In genomic region chr7:80860729-80861274, GRCm38 (mm10) we compare ENCODE assay signal across 8 mouse cellular contexts. TPM values are rescaled to one million over a fixed set of nuclear protein-coding genes. Genes with fewer than 3 reads are reported as not detected.
DNase-seq lines count a peak whose midpoint lies in the region; ATAC-seq and TF ChIP-seq lines count a peak whose summit lies in the region.

Gene Zscan2, plus strand, starts transcription at chr7:80860920.

- WGBS in forebrain, embryonic 11.5 days, result under 1% methylated on average over 40 of the region's 40 CpGs
- WGBS in heart, embryonic 16.5 days, result under 1% methylated on average over 40 of the region's 40 CpGs
- WGBS in liver, embryonic 15.5 days (ENCODE audit: insufficient replicate concordance), result under 1% methylated on average over 40 of the region's 40 CpGs
- under 1% methylated on average over 40 of the region's 40 CpGs for WGBS in neural tube, embryonic 12.5 days

- no peak within 1 kb of the TSS for H3K27ac ChIP-seq in CH12.LX (ENCODE audit: insufficient read depth, low read depth)
- peak within 1 kb of the TSS; percentile 72 for H3K27ac ChIP-seq in forebrain, embryonic 11.5 days (ENCODE audit: low read depth, low read length)
- H3K27ac ChIP-seq in heart, embryonic 16.5 days (ENCODE audit: low read length), result peak within 1 kb of the TSS; percentile 94
- H3K27ac ChIP-seq in liver, embryonic 15.5 days (replicated peaks), result peak within 1 kb of the TSS; percentile 77; the same call in 1 of the 2 replicates
- peak within 1 kb of the TSS; percentile 85 for H3K27ac ChIP-seq in neural tube, embryonic 12.5 days

- DNase-seq in CH12.LX (ENCODE audit: extremely low read depth), result peak; percentile 95
- DNase-seq in c-Kit-positive CD71-positive TER-119-negative erythroid progenitor cells, embryonic 14.5 days (ENCODE audit: low read depth), result peak; percentile 90
- DNase-seq in forebrain, embryonic 11.5 days (ENCODE audit: low spot score), result peak; percentile 94
- peak; percentile 91 to 96 for DNase-seq in kidney, postnatal 36 days
- peak; percentile 93 for DNase-seq in telencephalon, adult 2 months (ENCODE audit: low read depth, low spot score)

- TF ChIP-seq EP300 in CH12.LX (IDR thresholded peaks at IDR 0.05; ENCODE audit: low read length), result no peak

- H3K27me3 ChIP-seq in CH12.LX (replicated peaks), result no peaks in the 10 kb centered on the region
- H3K27me3 ChIP-seq in forebrain, embryonic 11.5 days (ENCODE audit: control insufficient read depth, insufficient read depth, low read length), result no peaks in the 10 kb centered on the region
- H3K27me3 ChIP-seq in heart, embryonic 16.5 days (ENCODE audit: control insufficient read depth, insufficient read depth, low read length), result no peaks in the 10 kb centered on the region
- H3K27me3 ChIP-seq in liver, embryonic 15.5 days, result no peaks in the 10 kb centered on the region
- H3K27me3 ChIP-seq in neural tube, embryonic 12.5 days (replicated peaks), result no peaks in the 10 kb centered on the region

- no peaks in the 10 kb centered on the region for H3K79me2 ChIP-seq in CH12.LX (replicated peaks; ENCODE audit: control insufficient read depth, extremely low read depth, insufficient read depth, poor library complexity, severe bottlenecking)

- dilution Hi-C loops in CH12.LX (cut with MboI; ENCODE audit: extremely low pct_ligation_motif_present, extremely low pct_unique_long_range_greater_than_20kb, low sequenced_read_pairs), result no loop called here

- ATAC-seq in forebrain, embryonic 11.5 days (replicated peaks; ENCODE audit: low FRiP score), result peak; percentile 98
- peak; percentile 97 for ATAC-seq in heart, embryonic 16.5 days (replicated peaks; ENCODE audit: extremely low read depth, insufficient read depth, low FRiP score)
- peak; percentile 93 for ATAC-seq in liver, embryonic 15.5 days (ENCODE audit: insufficient read depth)
- ATAC-seq in neural tube, embryonic 12.5 days (ENCODE audit: low FRiP score, low read depth), result peak; percentile 98

- H3K9ac ChIP-seq in CH12.LX (ENCODE audit: insufficient read depth, low read depth), result peak within 1 kb of the TSS; percentile 43; the same call in 1 of the 2 replicates
- H3K9ac ChIP-seq in forebrain, embryonic 11.5 days (ENCODE audit: low read length), result peak within 1 kb of the TSS; percentile 94
- peak within 1 kb of the TSS; percentile 90 for H3K9ac ChIP-seq in heart, embryonic 16.5 days (ENCODE audit: low read length)
- peak within 1 kb of the TSS; percentile 76 for H3K9ac ChIP-seq in liver, embryonic 15.5 days
- H3K9ac ChIP-seq in neural tube, embryonic 12.5 days, result peak within 1 kb of the TSS; percentile 95

- H3K36me3 ChIP-seq in CH12.LX (replicated peaks in 1 of 2; ENCODE audit: control insufficient read depth in 1 of 2, insufficient read depth in 1 of 2, low read length in 1 of 2), result peaks cover 2 to 20% of the 10 kb centered on the region in 2 experiments
- H3K36me3 ChIP-seq in forebrain, embryonic 11.5 days (ENCODE audit: control insufficient read depth, insufficient read depth, low read length), result peaks cover 4% of the 10 kb centered on the region; the same call in 1 of the 2 replicates
- H3K36me3 ChIP-seq in heart, embryonic 16.5 days (ENCODE audit: control insufficient read depth, insufficient read depth), result peaks cover 8% of the 10 kb centered on the region; the same call in 1 of the 2 replicates
- no peaks in the 10 kb centered on the region for H3K36me3 ChIP-seq in liver, embryonic 15.5 days (replicated peaks)
- peaks cover 26% of the 10 kb centered on the region for H3K36me3 ChIP-seq in neural tube, embryonic 12.5 days

- H3K9me3 ChIP-seq in CH12.LX (replicated peaks; ENCODE audit: low read length), result no peaks in the 10 kb centered on the region
- no peaks in the 10 kb centered on the region for H3K9me3 ChIP-seq in forebrain, embryonic 11.5 days (ENCODE audit: control insufficient read depth, low read length)
- H3K9me3 ChIP-seq in heart, embryonic 16.5 days (replicated peaks; ENCODE audit: control insufficient read depth, low read length), result no peaks in the 10 kb centered on the region
- no peaks in the 10 kb centered on the region for H3K9me3 ChIP-seq in liver, embryonic 15.5 days (replicated peaks)
- H3K9me3 ChIP-seq in neural tube, embryonic 12.5 days, result no peaks in the 10 kb centered on the region

- H3K4me1 ChIP-seq in CH12.LX (ENCODE audit: control insufficient read depth in 1 of 2, insufficient read depth in 2 of 2), result peaks cover 2 to 33% of the 10 kb centered on the region in 2 experiments; a peak in 3 of 4 replicates
- peaks cover 3% of the 10 kb centered on the region; the same call in 1 of the 2 replicates for H3K4me1 ChIP-seq in forebrain, embryonic 11.5 days (replicated peaks; ENCODE audit: control insufficient read depth, insufficient read depth, low read length)
- H3K4me1 ChIP-seq in heart, embryonic 16.5 days (ENCODE audit: control insufficient read depth, insufficient read depth, low read length), result peaks cover 38% of the 10 kb centered on the region
- H3K4me1 ChIP-seq in liver, embryonic 15.5 days (replicated peaks), result peaks cover 36% of the 10 kb centered on the region
- H3K4me1 ChIP-seq in neural tube, embryonic 12.5 days, result peaks cover 35% of the 10 kb centered on the region

- H3K4me2 ChIP-seq in CH12.LX (ENCODE audit: insufficient read depth, low read depth, poor library complexity, severe bottlenecking), result peak within 1 kb of the TSS; percentile 82
- peak within 1 kb of the TSS; percentile 78 for H3K4me2 ChIP-seq in forebrain, embryonic 11.5 days (ENCODE audit: low read depth, low read length, severe bottlenecking)
- peak within 1 kb of the TSS; percentile 93 for H3K4me2 ChIP-seq in heart, embryonic 16.5 days (ENCODE audit: low read depth, low read length)
- peak within 1 kb of the TSS; percentile 95 for H3K4me2 ChIP-seq in liver, embryonic 15.5 days
- H3K4me2 ChIP-seq in neural tube, embryonic 12.5 days (replicated peaks), result peak within 1 kb of the TSS; percentile 76

- TF ChIP-seq CTCF in CH12.LX (conservative IDR thresholded peaks at IDR 0.05 in 1 of 2, IDR thresholded peaks at IDR 0.05 in 1 of 2; ENCODE audit: low read depth in 2 of 2, low read length in 2 of 2), result no peak

- no peak for TF ChIP-seq RAD21 in CH12.LX (IDR thresholded peaks at IDR 0.05; ENCODE audit: low read depth, low read length)

- H3K4me3 ChIP-seq in CH12.LX (replicated peaks in 1 of 3; ENCODE audit: low read depth in 2 of 3, low read length in 2 of 3, poor library complexity in 1 of 3), result peak within 1 kb of the TSS; percentile 87 to 94 (median 88)
- peak within 1 kb of the TSS; percentile 80 for H3K4me3 ChIP-seq in forebrain, embryonic 11.5 days (ENCODE audit: low read depth, low read length)
- H3K4me3 ChIP-seq in heart, embryonic 16.5 days (ENCODE audit: low read length), result peak within 1 kb of the TSS; percentile 85
- peak within 1 kb of the TSS; percentile 76 for H3K4me3 ChIP-seq in liver, embryonic 15.5 days (replicated peaks)
- peak within 1 kb of the TSS; percentile 81 for H3K4me3 ChIP-seq in neural tube, embryonic 12.5 days

- in situ Hi-C loops in CH12.LX (cut with MboI; ENCODE audit: low pct_ligation_motif_present, low pct_unique_long_range_greater_than_20kb, low sequenced_read_pairs), result no loop called here

- TF ChIP-seq POLR2A in CH12.LX (IDR thresholded peaks at IDR 0.05; ENCODE audit: low read depth, low read length), result peak; percentile 40; the same call in 1 of the 2 replicates

TF ChIP-seq in CH12.LX, 34 proteins besides CTCF, POLR2A, EP300 and RAD21:
- no peak for TF ChIP-seq TBP (conservative IDR thresholded peaks at IDR 0.05; ENCODE audit: low read depth, low read length)
- peak; percentile 98 for TF ChIP-seq HCFC1 (IDR thresholded peaks at IDR 0.05; ENCODE audit: low read depth, low read length)
- TF ChIP-seq NELFE (IDR thresholded peaks at IDR 0.05; ENCODE audit: low read depth, low read length), result 0 out of 2 replicates have a peak, but pooled peaks have one; percentile 3
- TF ChIP-seq ZKSCAN1 (IDR thresholded peaks at IDR 0.05; ENCODE audit: borderline replicate concordance, low read depth, low read length), result no peak
- no peak for TF ChIP-seq MAX (IDR thresholded peaks at IDR 0.05; ENCODE audit: low read length)
- peak; percentile 45; the same call in 1 of the 2 replicates for TF ChIP-seq GABPA (IDR thresholded peaks at IDR 0.05; ENCODE audit: insufficient replicate concordance, low read depth, low read length)
- TF ChIP-seq ELF1 (IDR thresholded peaks at IDR 0.05; ENCODE audit: low read depth, low read length), result peak; percentile 78
- TF ChIP-seq SIN3A (IDR thresholded peaks at IDR 0.05; ENCODE audit: low read length), result peak; percentile 73; the same call in 1 of the 2 replicates
- TF ChIP-seq PAX5 (IDR thresholded peaks at IDR 0.05; ENCODE audit: low read length), result no peak
- no peak for TF ChIP-seq JUND (conservative IDR thresholded peaks at IDR 0.05; ENCODE audit: low read depth, low read length)
- no peak for TF ChIP-seq USF2 (conservative IDR thresholded peaks at IDR 0.05; ENCODE audit: low read depth, low read length)
- no peak for TF ChIP-seq ZNF384 (IDR thresholded peaks at IDR 0.05; ENCODE audit: low read depth, low read length)
- peak; percentile 90 for TF ChIP-seq CHD2 (IDR thresholded peaks at IDR 0.05; ENCODE audit: low read length)
- TF ChIP-seq ETS1 (conservative IDR thresholded peaks at IDR 0.05; ENCODE audit: low read depth, low read length), result no peak
- TF ChIP-seq RCOR1 (conservative IDR thresholded peaks at IDR 0.05; ENCODE audit: low read depth, low read length), result no peak
- TF ChIP-seq MAFK (IDR thresholded peaks at IDR 0.05; ENCODE audit: insufficient replicate concordance, low read length), result no peak
- TF ChIP-seq TCF12 (IDR thresholded peaks at IDR 0.05; ENCODE audit: low read depth, low read length), result peak; percentile 22; the same call in 1 of the 2 replicates
- TF ChIP-seq KAT2A (IDR thresholded peaks at IDR 0.05; ENCODE audit: insufficient replicate concordance, low read length), result peak; percentile 96; the same call in 1 of the 2 replicates
- TF ChIP-seq MAZ (IDR thresholded peaks at IDR 0.05; ENCODE audit: low read depth, low read length), result peak; percentile 50; the same call in 1 of the 2 replicates
- TF ChIP-seq NRF1 (IDR thresholded peaks at IDR 0.05; ENCODE audit: low read depth, low read length), result peak; percentile 37; the same call in 1 of the 2 replicates
- no peak for TF ChIP-seq JUN (IDR thresholded peaks at IDR 0.05; ENCODE audit: insufficient read depth, low read depth, low read length)
- TF ChIP-seq IRF4 (IDR thresholded peaks at IDR 0.05; ENCODE audit: low read depth, low read length), result peak; percentile 38; the same call in 1 of the 2 replicates

RNA-seq across cellular contexts. Expression of gene Zscan2, which starts in this region (rescaled TPM):
- total RNA-seq in CH12.LX (2012; rRNA removed) (2.3 and 3.7 TPM in 2 replicates), CH12.LX (2014; rRNA removed) (0.82 and 1.3 TPM in 2 replicates)
- 1.7 TPM in 2 replicates for polyA plus RNA-seq in CH12.LX (2012; ENCODE audit: insufficient read length, low read depth)
- 3.3 and 3.8 TPM in 2 replicates for polyA plus RNA-seq in forebrain, embryonic 11.5 days (2014; fragmentation: Nextera tagmentation; extraction: Ambion mirVana)
- polyA plus RNA-seq in heart, embryonic 16.5 days (2015; fragmentation: Nextera tagmentation; extraction: Ambion mirVana), result 1.4 and 2.0 TPM in 2 replicates
- 0.26 and 0.45 TPM in 2 replicates for polyA plus RNA-seq in liver, embryonic 15.5 days (2015; fragmentation: Nextera tagmentation; extraction: Ambion mirVana)
- polyA plus RNA-seq in neural tube, embryonic 12.5 days (2016; fragmentation: Nextera tagmentation; extraction: Ambion mirVana), result 4.9 and 6.0 TPM in 2 replicates

Comparison
In these comparisons a context has a peak if more than half of its experiments do, and no peak if none do; other contexts are left out.
1. Peak in ATAC-seq, H3K4me3 ChIP-seq, H3K27ac ChIP-seq, H3K9ac ChIP-seq and H3K4me2 ChIP-seq in liver, embryonic 15.5 days; RNA of the gene not detected or under 1 TPM.
2. H3K9ac ChIP-seq: peak in every context shown above with its lines; median percentile 95 in neural tube, embryonic 12.5 days; 94 in forebrain, embryonic 11.5 days; 90 in heart, embryonic 16.5 days; 76 in liver, embryonic 15.5 days; 43 in CH12.LX.